9 mouse cellular contexts compared by ENCODE assay signal in genomic region chr19:21715005-21715442, GRCm38 (mm10).
DNase-seq lines count a peak whose midpoint lies in the region; ATAC-seq and TF ChIP-seq lines count a peak whose summit lies in the region.
"Had no signal": no experiment of that assay in that cellular context is flagged by ENCODE, and none has a peak within 500 bp of the region (broad histone marks: within the 10 kb centered on the region; RNA-seq: fewer than 3 reads in every experiment).

No protein-coding gene starts in this region.

- no peak for ATAC-seq in lung, embryonic 14.5 days (ENCODE audit: insufficient read depth)
- ATAC-seq in kidney, embryonic 14.5 days (ENCODE audit: low FRiP score, low TSS enrichment): peak; percentile 90
- ATAC-seq in neural tube, embryonic 14.5 days (ENCODE audit: low read depth): peak; percentile 74; the same call in 1 of the 2 replicates
- no peak for ATAC-seq in forebrain, embryonic 11.5 days (replicated peaks; ENCODE audit: low FRiP score)

- no peaks in the 10 kb centered on the region for H3K4me1 ChIP-seq in lung, embryonic 14.5 days (ENCODE audit: insufficient read depth)
- H3K4me1 ChIP-seq in kidney, embryonic 14.5 days (ENCODE audit: control insufficient read depth, insufficient read depth, low read length): peaks cover 5% of the 10 kb centered on the region
- peaks cover 3% of the 10 kb centered on the region; the same call in 1 of the 2 replicates for H3K4me1 ChIP-seq in neural tube, embryonic 14.5 days (ENCODE audit: control insufficient read depth, insufficient read depth, low read length)
- no peaks in the 10 kb centered on the region for H3K4me1 ChIP-seq in forebrain, embryonic 11.5 days (replicated peaks; ENCODE audit: control insufficient read depth, insufficient read depth, low read length)

- WGBS in lung, embryonic 14.5 days: 51% methylated on average over 10 of the region's 10 CpGs
- WGBS in kidney, embryonic 14.5 days: 24% methylated on average over 10 of the region's 10 CpGs
- 43% methylated on average over 10 of the region's 10 CpGs for WGBS in neural tube, embryonic 14.5 days
- WGBS in forebrain, embryonic 11.5 days: 85% methylated on average over 10 of the region's 10 CpGs

- H3K27ac ChIP-seq in lung, embryonic 14.5 days (ENCODE audit: low read depth): no peak overlapping the region
- H3K27ac ChIP-seq in kidney, embryonic 14.5 days (ENCODE audit: low read depth, low read length): no peak overlapping the region
- H3K27ac ChIP-seq in neural tube, embryonic 14.5 days (ENCODE audit: low read depth, low read length): no peak overlapping the region
- no peak overlapping the region for H3K27ac ChIP-seq in forebrain, embryonic 11.5 days (ENCODE audit: low read depth, low read length)
- H3K27ac ChIP-seq: limb, embryonic 15.5 days had no signal

- H3K4me3 ChIP-seq in lung, embryonic 14.5 days (ENCODE audit: low read depth, low read length): no peak overlapping the region
- H3K4me3 ChIP-seq in kidney, embryonic 14.5 days (ENCODE audit: low read length): peak overlapping the region; percentile 13; the same call in 1 of the 2 replicates
- H3K4me3 ChIP-seq in neural tube, embryonic 14.5 days (ENCODE audit: low read depth, low read length): no peak overlapping the region
- no peak overlapping the region for H3K4me3 ChIP-seq in forebrain, embryonic 11.5 days (ENCODE audit: low read depth, low read length)
- H3K4me3 ChIP-seq: limb, embryonic 15.5 days had no signal

- no peaks in the 10 kb centered on the region for H3K9me3 ChIP-seq in lung, embryonic 14.5 days (ENCODE audit: low read depth, low read length)
- H3K9me3 ChIP-seq in kidney, embryonic 14.5 days (ENCODE audit: control insufficient read depth, low read length): no peaks in the 10 kb centered on the region
- H3K9me3 ChIP-seq in neural tube, embryonic 14.5 days (ENCODE audit: control insufficient read depth, low read length): no peaks in the 10 kb centered on the region
- no peaks in the 10 kb centered on the region for H3K9me3 ChIP-seq in forebrain, embryonic 11.5 days (ENCODE audit: control insufficient read depth, low read length)
- H3K9me3 ChIP-seq: limb, embryonic 15.5 days had no signal

- H3K36me3 ChIP-seq in lung, embryonic 14.5 days (ENCODE audit: insufficient read depth): no peaks in the 10 kb centered on the region
- H3K36me3 ChIP-seq in kidney, embryonic 14.5 days (ENCODE audit: control insufficient read depth, insufficient read depth, low read length): no peaks in the 10 kb centered on the region
- H3K36me3 ChIP-seq in neural tube, embryonic 14.5 days (ENCODE audit: control insufficient read depth, insufficient read depth, low read length): no peaks in the 10 kb centered on the region
- no peaks in the 10 kb centered on the region for H3K36me3 ChIP-seq in forebrain, embryonic 11.5 days (ENCODE audit: control insufficient read depth, insufficient read depth, low read length)
- H3K36me3 ChIP-seq: limb, embryonic 15.5 days had no signal

- no peak for TF ChIP-seq CTCF in lung, embryonic 14.5 days (IDR thresholded peaks at IDR 0.05; ENCODE audit: low read depth)

- peak; percentile 22 for DNase-seq in adrenal gland, adult 2 months
- DNase-seq in adrenal gland, postnatal 4 days (ENCODE audit: low spot score in 2 of 2): no peak
- peak; percentile 56 for DNase-seq in lung, embryonic 14.5 days
- no peak for DNase-seq in lung, adult 18-20 months
- no peak for DNase-seq in urinary bladder, postnatal 14 days (ENCODE audit: low spot score)
- DNase-seq in forebrain, embryonic 11.5 days (ENCODE audit: low spot score): no peak

- H3K9ac ChIP-seq in lung, embryonic 14.5 days: no peak overlapping the region
- no peak overlapping the region for H3K9ac ChIP-seq in kidney, embryonic 14.5 days (ENCODE audit: low read depth, low read length)
- H3K9ac ChIP-seq in neural tube, embryonic 14.5 days (replicated peaks; ENCODE audit: low read depth, low read length): no peak overlapping the region
- no peak overlapping the region for H3K9ac ChIP-seq in forebrain, embryonic 11.5 days (ENCODE audit: low read length)
- H3K9ac ChIP-seq: limb, embryonic 15.5 days had no signal

- H3K27me3 ChIP-seq in lung, embryonic 14.5 days (ENCODE audit: insufficient read depth, low read length): no peaks in the 10 kb centered on the region
- H3K27me3 ChIP-seq in kidney, embryonic 14.5 days (ENCODE audit: control insufficient read depth, insufficient read depth, low read length): no peaks in the 10 kb centered on the region
- no peaks in the 10 kb centered on the region for H3K27me3 ChIP-seq in neural tube, embryonic 14.5 days (ENCODE audit: control insufficient read depth, insufficient read depth, low read length)
- H3K27me3 ChIP-seq in forebrain, embryonic 11.5 days (ENCODE audit: control insufficient read depth, insufficient read depth, low read length): no peaks in the 10 kb centered on the region
- H3K27me3 ChIP-seq: limb, embryonic 15.5 days had no signal

- H3K4me2 ChIP-seq in lung, embryonic 14.5 days: no peak overlapping the region
- H3K4me2 ChIP-seq in kidney, embryonic 14.5 days (replicated peaks; ENCODE audit: low read depth, low read length): peak overlapping the region; percentile 26; the same call in 1 of the 2 replicates
- 0 out of 2 replicates have a peak overlapping the region, but pooled peaks have one; percentile 6 for H3K4me2 ChIP-seq in neural tube, embryonic 14.5 days (ENCODE audit: low read depth, low read length)
- no peak overlapping the region for H3K4me2 ChIP-seq in forebrain, embryonic 11.5 days (ENCODE audit: low read depth, low read length, severe bottlenecking)
- H3K4me2 ChIP-seq: limb, embryonic 15.5 days had no signal

Comparison
In these comparisons a context has a peak if more than half of its experiments do, and no peak if none do; other contexts are left out.
1. DNase-seq: peak in adrenal gland, adult 2 months (single experiment) and lung, embryonic 14.5 days (single experiment); none in adrenal gland, postnatal 4 days (0 of 2), lung, adult 18-20 months (0 of 2), urinary bladder, postnatal 14 days (single experiment) and forebrain, embryonic 11.5 days (single experiment).
2. ATAC-seq: peak in kidney, embryonic 14.5 days (single experiment) and neural tube, embryonic 14.5 days (single experiment); none in lung, embryonic 14.5 days (single experiment) and forebrain, embryonic 11.5 days (single experiment).
3. H3K4me2 ChIP-seq: peak in kidney, embryonic 14.5 days (single experiment) and neural tube, embryonic 14.5 days (single experiment); none in lung, embryonic 14.5 days (single experiment) and forebrain, embryonic 11.5 days (single experiment).